Mouse (Mus musculus): Measurements from ENCODE around the gene Nfkbia. TPM values are rescaled to one million over a fixed set of nuclear protein-coding genes. Genes with fewer than 3 reads are reported as not detected.

Nfkbia gene
- 38.0 and 56.9 TPM in 2 replicates for polyA plus RNA-seq (2016; fragmentation: Nextera tagmentation; extraction: Ambion mirVana)

GRCm38 (mm10) chr12:55492184-55492898, at the start of gene Nfkbia:
TSS of gene Nfkbia (minus strand) at chr12:55492647.
- Histone ChIP-seq H3K9me3 (replicated peaks) (no peaks in the 10 kb centered on the region), H3K4me3 (peak within 1 kb of the TSS; percentile 77), H3K36me3 (peaks cover 38% of the 10 kb centered on the region), H3K4me1 (peaks cover 27% of the 10 kb centered on the region), H3K27ac (peak within 1 kb of the TSS; percentile 98), H3K27me3 (ENCODE audit: low read depth, poor library complexity, severe bottlenecking) (no peaks in the 10 kb centered on the region)
- peak; percentile 93 for DNase-seq (ENCODE audit: low spot score)
- under 1% methylated on average over 58 of the region's 58 CpGs for WGBS

- Histone ChIP-seq H3K4me3 (no peak overlapping the region), H3K27ac (no peak overlapping the region), H3K9me3 (replicated peaks) (no peaks in the 10 kb centered on the region), H3K36me3 (no peaks in the 10 kb centered on the region), H3K27me3 (ENCODE audit: low read depth, poor library complexity, severe bottlenecking) (peaks cover 13% of the 10 kb centered on the region; the same call in 1 of the 2 replicates), H3K4me1 (no peaks in the 10 kb centered on the region)
- no peak for DNase-seq (ENCODE audit: low spot score)
- 59% methylated on average over 8 of the region's 8 CpGs for WGBS
Observed at GRCm38 (mm10) chr12:55539157-55539556, 46.7 kb upstream of the Nfkbia start.

GRCm38 (mm10) chr12:55538328-55538971, 46.0 kb upstream of the Nfkbia start:
- H3K4me1 ChIP-seq, result no peaks in the 10 kb centered on the region
- WGBS, result 92% methylated on average over 1 of the region's 1 CpGs
- no peaks in the 10 kb centered on the region for H3K9me3 ChIP-seq (replicated peaks)
- DNase-seq (ENCODE audit: low spot score), result no peak
- H3K36me3 ChIP-seq, result no peaks in the 10 kb centered on the region
- no peak overlapping the region for H3K27ac ChIP-seq
- no peak overlapping the region for H3K4me3 ChIP-seq
- H3K27me3 ChIP-seq (ENCODE audit: low read depth, poor library complexity, severe bottlenecking), result peaks cover 13% of the 10 kb centered on the region; the same call in 1 of the 2 replicates

DNA sequence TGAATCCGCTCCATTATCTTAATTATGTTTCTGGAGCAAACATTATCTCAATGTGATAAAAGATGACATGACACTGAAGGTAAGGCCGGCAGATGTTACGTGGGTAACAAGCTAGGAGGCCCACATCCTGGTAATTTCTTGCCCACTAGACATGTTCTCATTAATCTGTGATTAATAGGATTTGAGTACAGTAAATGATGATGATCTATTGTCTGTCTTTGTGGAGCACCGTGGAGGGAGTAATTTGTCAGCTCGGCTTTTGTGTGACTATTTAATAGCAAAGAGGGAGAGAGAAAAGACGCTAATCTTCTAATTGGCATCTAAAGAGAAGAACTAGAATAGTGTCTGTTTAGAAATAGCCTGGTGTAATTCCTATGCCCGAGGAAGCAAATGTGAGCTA, 45.3 kb upstream of the Nfkbia start:
- H3K4me1 ChIP-seq, result no peaks in the 10 kb centered on the region
- no peak overlapping the region for H3K27ac ChIP-seq
- H3K4me3 ChIP-seq, result no peak overlapping the region
- H3K36me3 ChIP-seq, result no peaks in the 10 kb centered on the region
- WGBS, result 70% methylated on average over 7 of the region's 7 CpGs
- DNase-seq (ENCODE audit: low spot score), result no peak
- H3K9me3 ChIP-seq (replicated peaks), result no peaks in the 10 kb centered on the region
- H3K27me3 ChIP-seq (ENCODE audit: low read depth, poor library complexity, severe bottlenecking), result peaks cover 13% of the 10 kb centered on the region; the same call in 1 of the 2 replicates

GRCm38 (mm10) chr12:55536537-55537135, 44.2 kb upstream of the Nfkbia start:
- WGBS, result 6% methylated on average over 14 of the region's 14 CpGs
- Histone ChIP-seq H3K27me3 (ENCODE audit: low read depth, poor library complexity, severe bottlenecking) (peaks cover 13% of the 10 kb centered on the region; the same call in 1 of the 2 replicates), H3K9me3 (replicated peaks) (no peaks in the 10 kb centered on the region), H3K36me3 (no peaks in the 10 kb centered on the region), H3K27ac (no peak overlapping the region), H3K4me3 (no peak overlapping the region), H3K4me1 (no peaks in the 10 kb centered on the region)
- peak; percentile 76 for DNase-seq (ENCODE audit: low spot score)

- WGBS, result 70% methylated on average over 15 of the region's 15 CpGs
- Histone ChIP-seq H3K4me1 (no peaks in the 10 kb centered on the region), H3K27me3 (ENCODE audit: low read depth, poor library complexity, severe bottlenecking) (no peaks in the 10 kb centered on the region), H3K9me3 (replicated peaks) (no peaks in the 10 kb centered on the region), H3K4me3 (no peak overlapping the region), H3K27ac (no peak overlapping the region), H3K36me3 (no peaks in the 10 kb centered on the region)
- DNase-seq (ENCODE audit: low spot score), result no peak
Observed at GRCm38 (mm10) chr12:55526983-55527752, 34.7 kb upstream of the Nfkbia start.

DNA sequence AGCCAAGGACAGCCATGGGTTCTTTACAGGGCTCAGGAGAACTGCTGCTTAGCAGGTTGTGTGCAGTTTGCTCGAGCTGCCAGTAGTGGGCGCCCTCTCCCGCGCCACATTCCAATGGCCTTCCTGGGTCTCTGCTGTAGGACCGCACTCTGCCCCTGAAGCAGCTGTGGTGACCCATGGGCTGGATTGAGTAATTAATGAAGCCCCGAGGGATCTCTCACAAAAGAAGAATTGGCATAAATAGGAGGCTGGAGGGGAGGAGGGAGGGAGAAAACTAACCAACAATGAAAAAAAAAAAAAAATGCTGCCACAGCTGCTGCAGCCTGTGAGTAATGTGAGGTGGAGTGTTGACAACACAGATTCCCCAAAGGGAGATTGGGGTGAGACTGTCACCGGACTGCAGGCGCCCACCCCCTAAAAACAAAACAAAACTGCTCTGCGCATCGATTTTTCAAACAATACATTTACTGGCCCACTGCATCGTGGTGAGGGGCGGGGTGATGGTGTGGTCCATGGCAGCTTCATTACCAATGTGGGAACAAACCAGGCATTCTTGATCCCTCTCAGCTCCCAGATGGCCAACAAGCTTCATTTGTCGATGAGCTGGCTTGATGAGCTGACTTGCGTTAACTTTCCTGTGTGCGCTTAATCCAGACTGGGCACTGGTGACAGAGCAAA, 25.8 kb upstream of the Nfkbia start:
- WGBS, result 54% methylated on average over 15 of the region's 15 CpGs
- Histone ChIP-seq H3K27me3 (ENCODE audit: low read depth, poor library complexity, severe bottlenecking) (no peaks in the 10 kb centered on the region), H3K9me3 (replicated peaks) (no peaks in the 10 kb centered on the region), H3K4me1 (no peaks in the 10 kb centered on the region), H3K36me3 (no peaks in the 10 kb centered on the region), H3K4me3 (no peak overlapping the region), H3K27ac (no peak overlapping the region)
- peak; percentile 67 for DNase-seq (ENCODE audit: low spot score)

GRCm38 (mm10) chr12:55508817-55509216, 16.4 kb upstream of the Nfkbia start:
- Histone ChIP-seq H3K27me3 (ENCODE audit: low read depth, poor library complexity, severe bottlenecking) (0 out of 2 replicates have a peak, but pooled peaks cover 3% of the 10 kb centered on the region), H3K4me3 (no peak overlapping the region), H3K4me1 (no peaks in the 10 kb centered on the region), H3K27ac (no peak overlapping the region), H3K36me3 (no peaks in the 10 kb centered on the region), H3K9me3 (replicated peaks) (no peaks in the 10 kb centered on the region)
- no peak for DNase-seq (ENCODE audit: low spot score)
- 94% methylated on average over 5 of the region's 5 CpGs for WGBS

DNA sequence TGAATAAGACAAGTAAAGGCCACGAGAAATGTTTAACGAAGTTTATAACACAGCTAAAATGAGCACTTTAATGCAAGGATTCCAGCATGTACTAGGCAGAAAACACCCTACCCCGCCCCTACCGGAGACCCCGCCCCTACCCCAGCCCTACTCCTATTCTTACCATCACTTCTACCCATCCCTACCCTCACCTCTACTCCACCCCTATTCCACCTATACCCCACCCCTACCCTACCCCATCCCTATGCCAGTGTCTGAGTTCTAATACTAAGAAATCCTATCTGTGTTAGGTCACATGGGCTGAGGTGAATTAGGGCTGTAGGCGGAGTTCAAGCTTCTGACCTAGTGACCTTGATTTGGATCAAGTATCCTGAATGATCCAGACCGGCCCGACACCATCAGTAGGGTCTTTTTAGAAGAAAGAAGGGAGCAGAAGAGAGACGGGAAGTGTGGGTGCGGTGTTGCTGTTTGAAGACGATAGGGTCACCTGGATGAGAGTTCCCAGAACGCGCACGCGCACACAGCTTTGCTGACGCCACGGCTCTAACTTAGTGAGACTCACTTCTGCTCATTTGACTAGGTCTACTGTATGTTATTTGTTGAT, 15.0 kb upstream of the Nfkbia start:
- Histone ChIP-seq H3K4me1 (no peaks in the 10 kb centered on the region), H3K27me3 (ENCODE audit: low read depth, poor library complexity, severe bottlenecking) (peaks cover 6% of the 10 kb centered on the region; the same call in 1 of the 2 replicates), H3K36me3 (no peaks in the 10 kb centered on the region), H3K4me3 (no peak overlapping the region), H3K27ac (no peak overlapping the region), H3K9me3 (replicated peaks) (no peaks in the 10 kb centered on the region)
- 88% methylated on average over 17 of the region's 17 CpGs for WGBS
- no peak for DNase-seq (ENCODE audit: low spot score)

DNA sequence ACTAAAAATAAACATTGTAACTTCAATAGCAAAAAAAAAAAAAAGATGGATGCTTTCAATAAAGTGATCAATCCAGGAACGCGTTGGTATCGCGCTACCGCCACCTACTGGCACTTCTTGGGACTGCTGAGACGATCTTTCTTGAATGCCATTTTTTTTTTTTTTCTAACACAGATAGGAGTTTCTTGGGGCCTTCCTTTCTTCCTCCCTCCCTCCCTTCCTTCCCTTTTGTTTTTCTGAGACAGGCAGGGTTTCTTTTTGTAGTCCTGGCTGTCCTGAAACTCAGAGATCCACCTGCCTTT, 13.5 kb upstream of the Nfkbia start:
- Histone ChIP-seq H3K36me3 (no peaks in the 10 kb centered on the region), H3K27ac (no peak overlapping the region), H3K9me3 (replicated peaks) (no peaks in the 10 kb centered on the region), H3K4me1 (no peaks in the 10 kb centered on the region), H3K27me3 (ENCODE audit: low read depth, poor library complexity, severe bottlenecking) (peaks cover 6% of the 10 kb centered on the region; the same call in 1 of the 2 replicates), H3K4me3 (no peak overlapping the region)
- DNase-seq (ENCODE audit: low spot score), result peak; percentile 85
- WGBS, result 0% methylated on average over 6 of the region's 6 CpGs

DNA sequence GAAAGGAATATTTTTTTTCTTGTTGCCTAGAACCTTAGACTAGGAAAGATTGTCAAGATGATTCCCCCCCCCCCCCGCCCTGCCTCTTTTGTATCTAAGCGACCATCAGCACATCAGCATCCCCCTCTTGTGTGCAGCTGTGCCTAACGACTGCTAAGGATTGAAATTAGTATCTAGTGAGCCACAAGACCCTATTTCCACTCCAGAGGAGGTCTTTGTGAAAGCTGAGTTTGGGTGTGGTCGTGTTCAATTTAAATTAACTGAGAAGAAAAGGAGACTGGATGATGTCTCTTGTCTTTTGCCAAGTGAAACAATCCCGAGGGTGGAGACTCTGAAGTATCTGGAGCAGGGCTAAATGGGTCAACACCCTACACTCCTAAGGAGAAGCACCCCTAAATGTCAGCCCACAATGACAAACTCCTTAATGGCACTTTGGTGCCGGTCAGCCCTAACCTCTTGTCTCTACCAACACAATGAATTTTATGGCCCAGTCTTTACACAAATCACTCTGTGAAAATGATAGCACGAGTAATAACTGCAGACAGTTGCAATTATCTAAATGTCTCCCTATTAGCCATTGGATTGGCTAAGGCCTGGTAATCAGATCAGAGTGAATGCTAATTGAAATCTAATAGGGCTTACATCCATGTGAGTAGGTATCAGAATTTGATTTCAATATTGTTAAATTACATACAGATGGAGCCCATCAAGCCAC, 13.0 kb upstream of the Nfkbia start:
- H3K36me3 ChIP-seq, result no peaks in the 10 kb centered on the region
- H3K9me3 ChIP-seq (replicated peaks), result no peaks in the 10 kb centered on the region
- H3K4me3 ChIP-seq, result no peak overlapping the region
- no peaks in the 10 kb centered on the region for H3K4me1 ChIP-seq
- DNase-seq (ENCODE audit: low spot score), result no peak
- WGBS, result 64% methylated on average over 7 of the region's 7 CpGs
- no peak overlapping the region for H3K27ac ChIP-seq
- H3K27me3 ChIP-seq (ENCODE audit: low read depth, poor library complexity, severe bottlenecking), result peaks cover 6% of the 10 kb centered on the region; the same call in 1 of the 2 replicates
